Mouse (Mus musculus) common myeloid progenitor, adult 5-6 weeks (primary cell): ENCODE data around the gene S1pr5. TPM values are rescaled to one million over a fixed set of nuclear protein-coding genes. Genes with fewer than 3 reads are reported as not detected.
"Not testable (repeated sequence)": the region's sequence is repeated elsewhere in the genome, so short reads cannot be mapped to it uniquely, and the experiment has no call there.

Experiments used
- ATAC-seq: replicated peaks from 2 replicates; pipeline ENCODE4 v1.8.0; 2016; ENCODE audit warnings: low read depth, mild to moderate bottlenecking, moderate TSS enrichment, inconsistent platforms; ENCODE audit not compliant: poor library complexity, severe bottlenecking
- total RNA-seq: library from RNA; stranded (forward); fragments of 200-1000, 187-1606 nt; gene quantifications from 2 replicates; pipeline ENCODE4 v1.2.3, GENCODE M21; 2017

Gene S1pr5
- total RNA-seq, 1 experiment from 2014 or later: 0.09 TPM

GRCm38 (mm10) chr9:21269590-21269989 is 21.3 kb upstream of the S1pr5 start:
- not testable (repeated sequence) for ATAC-seq

DNA sequence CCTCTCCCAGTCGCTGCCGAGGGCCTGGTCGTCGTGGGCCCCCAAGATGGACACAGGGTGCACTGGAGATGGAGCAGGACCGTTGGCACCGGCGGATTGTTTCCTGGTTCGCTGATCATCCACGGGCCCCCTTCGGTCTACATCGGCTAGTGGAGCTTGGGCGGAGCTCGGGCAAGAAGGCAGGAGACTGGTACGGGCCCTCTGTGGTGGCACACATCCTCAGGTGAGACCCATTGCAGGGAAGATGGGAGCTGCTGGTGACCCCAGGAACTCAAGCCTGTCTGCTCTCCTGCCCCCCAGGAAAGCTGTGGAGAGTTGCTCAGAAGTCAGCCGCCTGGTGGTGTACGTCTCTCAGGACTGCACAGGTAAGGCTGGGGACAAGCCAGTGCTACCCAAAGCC is 20.1 kb upstream of the S1pr5 start:
- ATAC-seq: no peak

DNA sequence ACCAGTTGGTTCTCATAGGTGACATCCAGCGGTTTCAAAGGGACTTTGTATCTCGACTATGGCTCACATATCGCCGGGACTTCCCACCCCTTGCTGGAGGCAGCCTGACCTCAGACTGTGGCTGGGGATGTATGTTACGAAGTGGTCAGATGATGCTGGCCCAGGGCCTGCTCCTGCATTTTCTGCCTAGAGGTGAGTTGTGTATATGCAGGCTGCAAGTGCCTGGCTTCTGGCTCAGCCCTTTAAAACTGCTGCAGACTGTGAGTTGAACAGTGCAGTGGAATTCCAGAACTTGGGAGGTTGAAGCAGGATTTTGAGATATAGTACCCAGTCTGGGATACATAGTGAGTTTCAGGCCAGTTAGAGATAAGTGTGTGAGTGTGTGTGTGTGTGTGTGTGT is 18.6 kb upstream of the S1pr5 start:
- ATAC-seq: no peak

DNA sequence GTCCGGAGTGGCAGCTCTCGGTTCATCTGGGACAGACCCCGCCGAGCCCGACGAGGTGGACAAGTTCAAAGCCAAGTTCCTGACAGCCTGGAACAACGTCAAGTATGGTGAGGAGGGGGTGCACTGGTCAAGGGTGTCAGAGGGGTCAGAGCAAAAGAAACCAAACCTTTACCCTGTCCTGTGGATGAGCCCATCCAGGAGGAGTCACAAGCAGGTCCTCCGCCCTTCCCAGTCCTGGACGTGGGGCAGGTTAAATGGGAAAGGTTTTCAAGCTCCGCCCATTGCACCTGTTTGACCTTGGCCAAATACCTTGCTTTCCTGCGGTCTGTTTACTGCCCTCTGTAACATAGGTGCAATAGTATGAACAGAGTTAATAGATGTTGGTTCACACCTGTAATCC is 17.4 kb upstream of the S1pr5 start:
- no peak for ATAC-seq

DNA sequence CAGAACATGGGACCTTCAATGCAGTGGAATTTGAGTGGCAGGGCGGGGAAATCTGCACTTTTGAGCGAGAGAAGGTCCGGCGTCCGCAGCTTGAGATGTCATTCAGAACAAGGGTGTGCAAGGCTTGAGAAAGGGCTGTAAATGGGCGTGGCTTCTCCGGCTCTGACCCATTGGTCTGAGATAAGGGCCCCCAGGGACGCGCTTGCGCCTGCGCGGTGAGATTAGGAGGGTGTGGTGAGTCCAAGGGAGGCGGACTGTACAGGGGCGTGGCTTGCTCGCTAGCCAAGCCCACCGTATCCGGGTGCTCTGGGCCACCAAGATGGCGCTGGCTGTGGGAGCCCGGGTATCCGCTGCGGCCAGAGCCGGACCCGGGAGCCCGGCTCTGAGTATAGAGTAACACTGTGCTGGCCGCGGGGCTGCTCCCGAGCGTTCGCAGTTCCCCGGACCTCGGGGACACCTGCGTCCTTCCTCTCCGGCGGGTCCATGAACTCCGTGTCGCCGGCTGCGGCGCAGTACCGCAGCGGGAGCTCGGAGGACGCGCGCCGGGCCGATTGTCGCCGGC is 16.8 kb upstream of the S1pr5 start, which contains the start of gene Atg4d:
Gene Atg4d (plus strand): TSS at position 294 of the 562 bp plus-strand sequence.
- ATAC-seq: peak; percentile 95

GRCm38 (mm10) chr9:21264272-21264999 is 16.2 kb upstream of the S1pr5 start:
- ATAC-seq: no peak

DNA sequence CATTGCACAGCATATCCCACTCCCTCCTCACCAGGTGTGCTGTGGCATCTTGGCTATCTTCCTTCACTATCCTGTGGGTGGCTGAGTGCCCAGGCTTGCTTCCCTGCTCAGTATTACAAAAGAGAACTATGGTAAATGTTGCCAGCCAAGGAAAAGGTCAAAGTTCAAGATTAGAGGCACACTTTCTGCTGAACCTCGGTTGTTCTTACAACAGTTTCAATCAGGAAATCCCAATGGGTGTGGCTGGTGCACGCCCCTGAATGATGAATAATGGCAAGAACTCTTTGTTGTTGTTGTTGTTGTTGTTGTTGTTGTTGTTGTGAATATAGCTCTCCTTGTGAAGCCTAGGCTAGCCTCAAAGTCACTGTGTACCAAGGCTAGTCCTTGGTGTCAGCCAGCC is 13.6 kb upstream of the S1pr5 start:
- no peak for ATAC-seq

DNA sequence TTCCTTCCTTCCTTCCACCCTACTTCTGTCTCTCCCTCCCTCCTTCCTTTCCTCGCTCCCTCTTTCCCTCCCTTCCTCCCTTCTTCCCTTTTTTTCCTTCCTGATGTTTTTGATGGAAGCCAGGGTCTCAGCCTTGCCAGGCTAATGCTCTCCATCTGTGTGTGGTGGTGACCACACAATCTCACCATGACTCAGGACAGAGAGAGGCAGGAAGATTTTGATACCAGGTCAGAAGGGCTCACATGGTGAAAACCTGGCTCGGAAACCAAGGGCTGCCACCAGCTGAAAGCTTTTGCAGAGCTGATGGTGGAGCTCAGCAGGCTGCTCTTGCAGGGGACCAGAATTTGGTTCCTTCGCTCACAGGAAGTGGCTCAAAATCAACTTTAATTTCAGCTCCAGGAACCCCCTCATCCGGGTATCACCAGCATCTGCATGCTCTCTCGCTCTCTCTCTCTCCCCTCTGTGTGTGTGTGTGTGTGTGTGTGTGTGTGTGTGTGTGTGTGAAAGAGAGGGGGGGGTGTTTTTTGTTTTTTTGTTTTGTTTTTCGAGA is 12.3 kb upstream of the S1pr5 start:
- no peak for ATAC-seq

DNA sequence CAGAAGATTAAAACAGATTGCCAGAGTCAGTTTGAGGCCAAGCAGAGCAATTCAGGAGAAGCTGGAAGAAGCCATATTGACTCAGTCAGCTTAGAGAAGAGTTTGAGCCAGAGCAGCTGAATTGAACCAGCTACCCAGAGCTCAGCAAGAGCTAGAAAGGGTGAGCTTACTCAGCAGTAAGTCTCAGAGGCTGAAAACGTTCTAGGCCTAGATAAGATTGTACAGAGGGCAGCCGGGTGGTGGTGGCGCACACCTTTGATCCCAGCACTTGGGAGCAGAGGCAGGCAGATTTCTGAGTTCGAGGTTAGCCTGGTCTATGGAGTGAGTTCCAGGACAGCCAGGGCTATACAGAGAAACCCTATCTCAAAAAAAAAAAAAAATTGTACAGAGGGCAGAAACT is 8.1 kb upstream of the S1pr5 start:
- not testable (repeated sequence) for ATAC-seq

DNA sequence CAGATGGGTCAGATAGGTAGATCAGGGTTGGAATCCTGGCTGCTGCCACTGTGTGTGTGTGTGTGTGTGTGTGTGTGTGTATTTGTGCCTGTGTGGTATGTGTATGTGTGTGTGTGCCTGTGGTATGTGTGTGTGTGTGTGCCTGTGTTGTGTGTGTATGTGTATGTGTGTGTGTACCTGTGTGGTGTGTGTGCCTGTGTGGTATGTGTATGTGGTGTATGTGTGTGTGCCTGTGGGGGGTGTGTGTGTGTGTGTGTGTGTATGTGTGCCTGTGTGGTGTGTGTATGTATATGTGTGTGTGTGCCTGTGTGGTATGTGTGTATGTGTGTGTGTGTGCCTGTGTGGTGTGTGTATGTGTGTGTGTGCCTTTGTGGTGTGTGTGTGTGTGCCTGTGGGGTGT is 6.4 kb upstream of the S1pr5 start:
- ATAC-seq: no peak

GRCm38 (mm10) chr9:21251116-21251735 is 3.0 kb upstream of the S1pr5 start:
- no peak for ATAC-seq

DNA sequence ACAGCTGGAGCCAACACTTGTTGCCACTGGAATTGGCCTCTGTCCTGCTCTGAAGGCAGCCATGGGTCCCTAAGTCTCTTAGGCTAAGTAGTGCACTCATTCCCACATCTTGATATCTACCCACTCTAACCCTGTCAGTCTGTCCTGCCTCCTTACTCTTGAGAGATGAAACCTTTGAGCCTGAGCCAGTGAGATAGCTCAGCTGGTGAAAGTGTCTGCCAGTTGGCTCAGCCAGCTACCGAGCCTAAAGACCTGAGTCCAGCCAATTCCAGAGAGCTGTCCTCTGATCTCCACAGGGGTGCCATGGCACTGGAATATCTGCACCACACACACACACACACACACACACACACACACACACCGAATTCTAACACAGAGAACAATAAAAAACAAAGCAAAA is 2.3 kb upstream of the S1pr5 start:
- ATAC-seq: no peak

DNA sequence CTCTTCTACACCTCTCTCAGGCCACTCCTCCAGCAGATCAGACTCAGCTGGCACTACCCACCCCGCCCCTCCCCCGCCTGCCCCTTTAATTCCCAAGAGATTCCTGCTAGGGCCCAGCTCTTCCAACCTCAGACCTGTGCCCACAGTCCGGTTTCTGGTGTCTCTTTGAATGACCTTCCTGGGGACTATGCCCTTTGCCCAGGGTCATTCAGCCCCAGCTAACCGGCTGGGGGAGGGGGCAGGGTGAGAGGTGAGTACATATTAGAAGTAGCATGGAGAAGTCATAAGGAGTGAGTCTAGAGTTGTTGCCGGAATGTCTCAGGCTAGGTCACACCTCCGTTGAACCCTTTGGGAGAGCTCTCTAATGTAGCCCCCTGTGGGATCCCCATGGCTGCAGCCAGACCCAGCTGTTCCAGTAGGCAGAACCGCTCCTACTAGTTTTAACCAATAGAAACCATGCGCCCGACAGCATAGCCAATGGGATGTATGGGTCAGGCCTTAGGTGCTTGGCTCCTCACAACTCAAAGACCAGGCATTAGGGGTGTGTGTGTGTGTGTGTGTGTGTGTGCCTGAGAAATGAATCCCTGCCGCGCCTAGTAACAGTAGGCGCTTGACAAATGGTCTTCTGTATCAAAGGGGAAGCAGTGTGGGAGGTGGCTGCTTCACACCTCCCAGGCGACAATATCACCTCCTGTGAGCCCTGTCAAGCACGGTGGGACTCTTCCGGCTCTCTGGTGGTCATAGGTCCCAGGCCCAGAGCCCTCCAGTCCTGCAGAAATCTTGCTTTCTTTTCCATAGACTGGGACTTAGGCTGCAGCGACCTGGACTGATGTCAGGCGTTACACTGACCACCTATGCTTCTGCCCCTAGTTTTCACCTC is 1.6 kb upstream of the S1pr5 start:
- peak; percentile 26; the same call in 1 of the 2 replicates for ATAC-seq

- ATAC-seq: no peak
These were observed 1.9 kb downstream of the S1pr5 start for GRCm38 (mm10) chr9:21246342-21246741.

GRCm38 (mm10) chr9:21245113-21245487 is 3.1 kb downstream of the S1pr5 start:
- no peak for ATAC-seq

- ATAC-seq: no peak
These were observed 3.7 kb downstream of the S1pr5 start for GRCm38 (mm10) chr9:21244428-21245112.

DNA sequence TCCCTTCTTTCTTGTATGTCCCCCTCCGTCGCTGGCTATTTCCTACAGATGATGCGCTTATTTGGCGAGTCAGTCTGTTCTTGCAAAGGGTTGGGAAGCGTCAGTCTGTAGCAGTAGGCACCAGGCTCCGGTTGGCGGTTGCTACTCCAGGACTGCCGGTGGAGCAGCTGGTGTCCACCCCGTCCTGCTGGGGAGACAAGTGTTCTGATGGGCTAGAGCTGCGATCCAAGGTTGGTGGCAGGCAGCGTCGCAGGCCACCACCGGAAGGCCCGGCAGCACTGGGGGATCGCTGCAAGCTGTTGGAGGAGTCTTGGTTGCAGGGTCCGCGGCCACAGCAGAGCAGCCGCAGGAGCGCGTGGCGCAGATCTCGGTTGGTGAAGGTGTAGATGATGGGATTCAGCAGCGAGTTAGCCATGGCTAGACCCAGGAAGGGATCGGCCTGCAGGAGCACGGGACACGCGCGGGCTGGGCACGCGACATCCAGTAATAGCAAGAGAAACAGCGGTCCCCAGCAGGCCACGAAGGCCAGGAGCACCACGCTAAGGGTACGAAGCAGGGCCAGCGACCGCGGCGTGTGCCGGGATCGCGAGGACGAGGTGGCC is 4.3 kb downstream of the S1pr5 start:
- no peak for ATAC-seq

DNA sequence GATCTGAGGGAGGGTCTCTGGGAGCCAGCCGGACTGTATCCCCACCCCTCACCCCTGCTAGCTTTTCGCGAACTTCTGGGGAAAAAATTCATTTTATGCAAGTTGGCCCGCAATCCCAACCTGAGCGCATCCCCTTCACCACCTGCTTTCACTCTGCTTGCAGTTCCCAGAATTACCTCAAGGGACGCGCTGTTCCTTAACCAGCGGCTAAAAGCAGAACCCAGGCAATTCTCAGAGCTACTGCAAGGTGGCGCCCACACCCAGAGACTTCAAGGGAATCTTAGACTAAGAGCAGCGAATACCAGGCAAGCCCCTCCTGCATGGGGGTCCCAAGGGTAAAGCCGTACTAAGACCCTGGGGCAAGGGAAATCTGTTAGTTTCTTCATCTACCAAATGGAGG is 6.9 kb downstream of the S1pr5 start:
- ATAC-seq: peak; percentile 73

DNA sequence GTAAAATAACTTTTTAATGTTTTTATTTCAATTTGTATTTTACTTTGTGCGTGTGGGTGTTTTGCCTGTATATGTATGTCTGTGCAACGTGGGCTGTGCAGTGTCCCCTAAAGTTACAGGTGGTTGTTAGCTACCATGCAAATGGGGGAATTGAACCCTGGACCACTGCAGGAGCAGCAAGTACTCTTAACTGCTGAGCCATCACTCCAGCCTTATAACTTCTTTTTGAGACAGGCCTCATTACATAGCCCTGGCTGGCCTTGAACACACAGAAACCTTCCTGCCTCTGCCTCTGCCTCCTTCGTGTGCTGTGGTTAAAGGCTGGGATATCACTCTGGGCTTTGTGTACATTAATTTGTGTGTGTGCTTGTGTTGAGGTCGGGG is 8.8 kb downstream of the S1pr5 start:
- no peak for ATAC-seq
